Mouse (Mus musculus) midbrain, embryonic 16.5 days (tissue): ENCODE data around the gene Irf6. TPM values are rescaled to one million over a fixed set of nuclear protein-coding genes. Genes with fewer than 3 reads are reported as not detected.

Source experiments
- ATAC-seq: fragments of 200-750 bp; cut with Nextera tagmentation; 2 replicates; pipeline ENCODE4 v1.8.0; 2017; ENCODE audit warnings: moderate TSS enrichment
- H3K27ac ChIP-seq: fragments of 300-500 bp; sonication (generic); 2 replicates; pipeline ENCODE4 v1.5.1; 2014; ENCODE audit warnings: mild to moderate bottlenecking, low read length, mixed read lengths
- H3K27me3 ChIP-seq: fragments of 300-500 bp; sonication (generic); 2 replicates; pipeline ENCODE4 v1.6.1; 2014; ENCODE audit warnings: low read depth, low read length, mixed read lengths; ENCODE audit not compliant: control insufficient read depth, insufficient read depth
- H3K36me3 ChIP-seq: fragments of 300-500 bp; sonication (generic); 2 replicates; pipeline ENCODE4 v1.6.1; 2014; ENCODE audit warnings: mild to moderate bottlenecking, low read length, moderate library complexity, mixed read lengths; ENCODE audit not compliant: control insufficient read depth, insufficient read depth
- H3K4me1 ChIP-seq: fragments of 300-500 bp; sonication (generic); 2 replicates; pipeline ENCODE4 v1.6.1; 2014; ENCODE audit warnings: mild to moderate bottlenecking, low read length, mixed read lengths; ENCODE audit not compliant: control insufficient read depth, insufficient read depth
- H3K4me2 ChIP-seq: fragments of 300-500 bp; sonication (generic); 2 replicates; pipeline ENCODE4 v1.6.1; 2014; ENCODE audit warnings: mild to moderate bottlenecking, low read length, mixed read lengths
- H3K4me3 ChIP-seq: fragments of 300-500 bp; sonication (generic); 2 replicates; pipeline ENCODE4 v1.5.1; 2014; ENCODE audit warnings: low read depth, mild to moderate bottlenecking, low read length, moderate library complexity, mixed read lengths
- H3K9ac ChIP-seq: fragments of 300-500 bp; sonication (generic); 2 replicates; pipeline ENCODE4 v1.6.1; 2014; ENCODE audit warnings: low read depth, low read length, mixed read lengths
- H3K9me3 ChIP-seq: fragments of 300-500 bp; sonication (generic); replicated peaks from 2 replicates; pipeline ENCODE4 v1.6.1; 2014; ENCODE audit warnings: mild to moderate bottlenecking, low read length, mixed read lengths; ENCODE audit not compliant: control insufficient read depth, poor library complexity, severe bottlenecking
- WGBS: fragments of 180-500 bp; shearing (Covaris S2); extraction: QIAGEN DNeasy Blood & Tissue Kit; methylation state at CpG from one replicate; pipeline ENCODE4 v1.1.7; 2014; 5-methylcytosine and 5-hydroxymethylcytosine counted together
- polyA plus RNA-seq: library from polyadenylated mRNA; unstranded; fragments of >200 nt; fragmentation: Nextera tagmentation; extraction: Ambion mirVana; gene quantifications from 2 replicates; pipeline ENCODE4 v1.2.1, GENCODE M21; 2015

The Irf6 gene
- polyA plus RNA-seq, 1 experiment from 2014 or later = 0.67 TPM

GRCm38 (mm10) chr1:193160317-193161032 lies 7.6 kb downstream of the Irf6 start:
- no peak for ATAC-seq
- Histone ChIP-seq H3K4me2 (peak overlapping the region; percentile 36; the same call in 1 of the 2 replicates), H3K27ac (no peak overlapping the region)

GRCm38 (mm10) chr1:193167746-193168145 lies 14.8 kb downstream of the Irf6 start, which contains the start of gene A130010J15Rik:
Gene A130010J15Rik, plus strand, starts transcription at chr1:193168046.
- Histone ChIP-seq H3K27me3 (no peaks in the 10 kb centered on the region), H3K27ac (no peak within 1 kb of the TSS), H3K4me3 (no peak within 1 kb of the TSS), H3K4me2 (no peak within 1 kb of the TSS), H3K9me3 (no peaks in the 10 kb centered on the region), H3K9ac (no peak within 1 kb of the TSS), H3K36me3 (no peaks in the 10 kb centered on the region), H3K4me1 (peaks cover 12% of the 10 kb centered on the region; the same call in 1 of the 2 replicates)
- WGBS = 89% methylated on average over 3 of the region's 3 CpGs
- no peak for ATAC-seq

More at GRCm38 (mm10) chr1:193160317-193161032, 7.6 kb downstream of the Irf6 start:
- Histone ChIP-seq H3K9ac (no peak overlapping the region), H3K36me3 (no peaks in the 10 kb centered on the region), H3K27me3 (no peaks in the 10 kb centered on the region), H3K9me3 (no peaks in the 10 kb centered on the region), H3K4me3 (no peak overlapping the region), H3K4me1 (0 out of 2 replicates have a peak, but pooled peaks cover 2% of the 10 kb centered on the region)
- WGBS = 17% methylated on average over 18 of the region's 18 CpGs

- Histone ChIP-seq H3K27ac (no peak overlapping the region), H3K4me3 (no peak overlapping the region), H3K36me3 (no peaks in the 10 kb centered on the region), H3K9ac (no peak overlapping the region), H3K4me1 (peaks cover 12% of the 10 kb centered on the region; the same call in 1 of the 2 replicates), H3K9me3 (no peaks in the 10 kb centered on the region), H3K27me3 (no peaks in the 10 kb centered on the region), H3K4me2 (no peak overlapping the region)
- no peak for ATAC-seq
- WGBS = 87% methylated on average over 7 of the region's 7 CpGs
Observed at GRCm38 (mm10) chr1:193169228-193169627, 16.3 kb downstream of the Irf6 start.

GRCm38 (mm10) chr1:193169856-193170255 lies 16.9 kb downstream of the Irf6 start:
- no peak overlapping the region for H3K4me2 ChIP-seq
- H3K4me3 ChIP-seq = no peak overlapping the region
- H3K9ac ChIP-seq = no peak overlapping the region
- no peaks in the 10 kb centered on the region for H3K36me3 ChIP-seq
- no peak overlapping the region for H3K27ac ChIP-seq
- ATAC-seq = no peak
- WGBS = 69% methylated on average over 2 of the region's 2 CpGs
- H3K4me1 ChIP-seq = peaks cover 12% of the 10 kb centered on the region
- no peaks in the 10 kb centered on the region for H3K9me3 ChIP-seq
- H3K27me3 ChIP-seq = no peaks in the 10 kb centered on the region

GRCm38 (mm10) chr1:193172991-193173809 lies 20.3 kb downstream of the Irf6 start:
- ATAC-seq = peak; percentile 99
- WGBS = under 1% methylated on average over 48 of the region's 48 CpGs

GRCm38 (mm10) chr1:193173810-193174129 lies 20.9 kb downstream of the Irf6 start:
- no peak for ATAC-seq
- peaks cover 14% of the 10 kb centered on the region for H3K4me1 ChIP-seq
- no peaks in the 10 kb centered on the region for H3K9me3 ChIP-seq
- no peaks in the 10 kb centered on the region for H3K36me3 ChIP-seq
- WGBS = 19% methylated on average over 9 of the region's 9 CpGs
- peak overlapping the region; percentile 63 for H3K4me3 ChIP-seq
- peak overlapping the region; percentile 66 for H3K4me2 ChIP-seq
- H3K27me3 ChIP-seq = no peaks in the 10 kb centered on the region
- H3K9ac ChIP-seq = peak overlapping the region; percentile 71
- H3K27ac ChIP-seq = peak overlapping the region; percentile 86

More at GRCm38 (mm10) chr1:193172991-193173809, 20.3 kb downstream of the Irf6 start:
- peak overlapping the region; percentile 86 for H3K27ac ChIP-seq
- H3K4me2 ChIP-seq = peak overlapping the region; percentile 73
- H3K4me3 ChIP-seq = peak overlapping the region; percentile 63
- H3K4me1 ChIP-seq = peaks cover 14% of the 10 kb centered on the region
- no peaks in the 10 kb centered on the region for H3K9me3 ChIP-seq
- H3K27me3 ChIP-seq = no peaks in the 10 kb centered on the region
- no peaks in the 10 kb centered on the region for H3K36me3 ChIP-seq
- peak overlapping the region; percentile 82 for H3K9ac ChIP-seq

GRCm38 (mm10) chr1:193174143-193174733 lies 21.3 kb downstream of the Irf6 start:
- H3K4me2 ChIP-seq = peak overlapping the region; percentile 66
- H3K9ac ChIP-seq = 0 out of 2 replicates have a peak overlapping the region, but pooled peaks have one; percentile 71
- WGBS = 94% methylated on average over 13 of the region's 13 CpGs
- H3K4me3 ChIP-seq = peak overlapping the region; percentile 63
- peaks cover 14% of the 10 kb centered on the region for H3K4me1 ChIP-seq
- no peaks in the 10 kb centered on the region for H3K36me3 ChIP-seq
- no peak overlapping the region for H3K27ac ChIP-seq
- ATAC-seq = no peak
- no peaks in the 10 kb centered on the region for H3K9me3 ChIP-seq
- no peaks in the 10 kb centered on the region for H3K27me3 ChIP-seq

GRCm38 (mm10) chr1:193181104-193181503 lies 28.2 kb downstream of the Irf6 start:
- no peak for ATAC-seq
- H3K9ac ChIP-seq = no peak overlapping the region
- 77% methylated on average over 3 of the region's 3 CpGs for WGBS
- no peak overlapping the region for H3K4me3 ChIP-seq
- no peaks in the 10 kb centered on the region for H3K4me1 ChIP-seq
- H3K36me3 ChIP-seq = no peaks in the 10 kb centered on the region
- no peaks in the 10 kb centered on the region for H3K27me3 ChIP-seq
- no peak overlapping the region for H3K4me2 ChIP-seq
- H3K9me3 ChIP-seq = no peaks in the 10 kb centered on the region
- no peak overlapping the region for H3K27ac ChIP-seq
